Mouse (Mus musculus) effector memory CD4-positive, alpha-beta T cell, adult 7 months (primary cell): ENCODE measurements around the gene Hoxd13. TPM values are rescaled to one million over a fixed set of nuclear protein-coding genes. Genes with fewer than 3 reads are reported as not detected.

Experiments used
- polyA plus RNA-seq: library from polyadenylated mRNA; unstranded; fragments of 100-300 nt; shearing (Covaris generic); gene quantifications from one replicate; pipeline ENCODE4 v1.2.1, GENCODE M21; 2017

Hoxd13 gene
- polyA plus RNA-seq, result not detected

GRCm38 (mm10) chr2:74667842-74668357 lies at the start of gene Hoxd13:
Gene Hoxd13 (plus strand): TSS chr2:74668310.

GRCm38 (mm10) chr2:74659507-74660005 lies 8.6 kb upstream of the Hoxd13 start, which contains the start of gene Evx2:
Gene Evx2 (minus strand): TSS chr2:74659557.

DNA sequence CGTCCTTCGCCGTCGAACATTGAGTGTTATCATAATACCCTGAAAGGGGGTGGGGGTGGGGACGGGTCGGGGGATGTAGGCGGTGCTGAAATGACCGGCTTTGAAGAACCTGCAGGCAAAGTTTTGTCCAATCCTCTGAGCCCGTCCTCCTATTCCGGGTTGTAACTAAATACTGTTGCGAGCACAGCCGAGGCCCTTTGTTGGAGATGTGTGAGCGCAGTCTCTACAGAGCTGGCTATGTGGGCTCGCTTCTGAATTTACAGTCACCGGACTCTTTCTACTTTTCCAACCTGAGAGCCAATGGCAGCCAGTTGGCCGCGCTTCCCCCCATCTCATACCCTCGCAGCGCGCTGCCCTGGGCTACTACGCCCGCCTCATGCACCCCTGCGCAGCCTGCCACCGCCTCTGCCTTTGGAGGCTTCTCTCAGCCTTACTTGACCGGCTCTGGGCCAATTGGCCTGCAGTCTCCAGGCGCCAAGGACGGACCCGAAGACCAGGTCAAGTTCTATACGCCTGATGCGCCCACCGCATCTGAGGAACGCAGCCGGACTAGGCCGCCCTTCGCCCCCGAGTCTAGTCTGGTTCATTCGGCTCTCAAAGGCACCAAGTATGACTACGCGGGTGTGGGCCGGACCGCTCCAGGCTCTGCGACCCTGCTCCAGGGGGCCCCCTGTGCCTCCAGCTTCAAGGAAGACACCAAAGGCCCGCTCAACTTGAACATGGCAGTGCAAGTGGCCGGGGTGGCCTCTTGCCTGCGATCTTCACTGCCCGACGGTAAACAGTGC lies 7.0 kb downstream of the Hoxd13 start, which contains the start of gene Hoxd12:
TSS of gene Hoxd12 (plus strand) at position 133 of the 785 bp plus-strand sequence.

GRCm38 (mm10) chr2:74678891-74679595 lies 10.9 kb downstream of the Hoxd13 start, which contains the start of gene Hoxd11:
Gene Hoxd11 (plus strand): TSS chr2:74679557.

GRCm38 (mm10) chr2:74691022-74691951 lies 23.2 kb downstream of the Hoxd13 start, which contains the start of gene Hoxd10:
Gene Hoxd10 (plus strand): TSS chr2:74691924.

GRCm38 (mm10) chr2:74697567-74698121 lies 29.5 kb downstream of the Hoxd13 start, which contains the start of gene Hoxd9:
Gene Hoxd9 (plus strand): TSS chr2:74697727.

DNA sequence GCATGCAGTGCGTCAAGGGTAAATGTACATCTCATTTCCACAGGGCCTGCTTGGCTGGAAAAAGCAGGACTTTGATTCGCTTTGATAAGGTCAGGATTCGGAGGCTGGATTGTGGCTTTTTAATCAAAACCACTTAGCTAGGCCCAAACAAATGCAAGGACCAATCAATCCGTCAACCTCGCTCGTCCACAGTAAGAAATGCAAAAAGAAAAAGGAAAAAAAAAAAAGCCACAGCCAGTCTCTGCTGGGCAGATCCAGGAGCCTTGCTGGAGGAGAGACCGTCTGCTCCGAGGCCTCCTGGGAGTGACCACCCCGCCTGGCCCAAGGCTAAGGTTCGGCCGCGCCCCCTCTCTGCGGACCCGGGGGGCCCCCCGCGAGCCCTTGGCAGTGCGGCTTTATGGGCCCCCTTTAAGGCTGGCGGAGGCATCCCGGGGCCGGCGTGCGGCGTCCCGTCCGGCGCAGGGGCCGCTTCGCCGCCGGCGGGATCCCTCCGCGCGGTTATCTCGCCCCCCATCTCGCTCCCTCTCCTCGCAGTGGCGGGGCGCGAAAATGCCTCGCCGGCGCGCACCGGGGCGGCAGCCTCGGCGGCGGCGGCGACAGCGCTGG lies 36.4 kb downstream of the Hoxd13 start, which contains the start of gene Hoxd8:
TSS of gene Hoxd8 (plus strand) at position 223 of the 606 bp plus-strand sequence.

GRCm38 (mm10) chr2:74711721-74712621 lies 43.9 kb downstream of the Hoxd13 start, which contains the start of the genes Hoxd3 and Hoxd4:
Gene Hoxd3 (plus strand): TSS chr2:74711927.
Gene Hoxd4 (plus strand): TSS chr2:74711929.

Other genes starting within 250 kb of the Hoxd13 start
- gene Lnpk, start 88.9 kb upstream of the Hoxd13 start, polyA plus RNA-seq, result 24.1 TPM
- gene Evx2, start 8.8 kb upstream of the Hoxd13 start, polyA plus RNA-seq, result not detected
- gene Hoxd12, start 6.7 kb downstream of the Hoxd13 start, polyA plus RNA-seq, result not detected
- not detected for gene Hoxd11, start 11.2 kb downstream of the Hoxd13 start, polyA plus RNA-seq
- not detected for gene Hoxd10, start 23.6 kb downstream of the Hoxd13 start, polyA plus RNA-seq
- gene Hoxd9, start 29.4 kb downstream of the Hoxd13 start, polyA plus RNA-seq, result not detected
- 0.22 TPM for gene Hoxd8, start 36.3 kb downstream of the Hoxd13 start, polyA plus RNA-seq
- not detected for gene Hoxd3, start 43.6 kb downstream of the Hoxd13 start, polyA plus RNA-seq
- 0.27 TPM for gene Hoxd4, start 43.6 kb downstream of the Hoxd13 start, polyA plus RNA-seq
- gene Gm28230, start 58.4 kb downstream of the Hoxd13 start, polyA plus RNA-seq, result not detected
- gene Hoxd1, start 94.7 kb downstream of the Hoxd13 start, polyA plus RNA-seq, result 0.34 TPM
- gene Mtx2, start 157.5 kb downstream of the Hoxd13 start, polyA plus RNA-seq, result 29.4 TPM